Comparison of ENCODE assay signal across 8 mouse cellular contexts in the genomic region with DNA sequence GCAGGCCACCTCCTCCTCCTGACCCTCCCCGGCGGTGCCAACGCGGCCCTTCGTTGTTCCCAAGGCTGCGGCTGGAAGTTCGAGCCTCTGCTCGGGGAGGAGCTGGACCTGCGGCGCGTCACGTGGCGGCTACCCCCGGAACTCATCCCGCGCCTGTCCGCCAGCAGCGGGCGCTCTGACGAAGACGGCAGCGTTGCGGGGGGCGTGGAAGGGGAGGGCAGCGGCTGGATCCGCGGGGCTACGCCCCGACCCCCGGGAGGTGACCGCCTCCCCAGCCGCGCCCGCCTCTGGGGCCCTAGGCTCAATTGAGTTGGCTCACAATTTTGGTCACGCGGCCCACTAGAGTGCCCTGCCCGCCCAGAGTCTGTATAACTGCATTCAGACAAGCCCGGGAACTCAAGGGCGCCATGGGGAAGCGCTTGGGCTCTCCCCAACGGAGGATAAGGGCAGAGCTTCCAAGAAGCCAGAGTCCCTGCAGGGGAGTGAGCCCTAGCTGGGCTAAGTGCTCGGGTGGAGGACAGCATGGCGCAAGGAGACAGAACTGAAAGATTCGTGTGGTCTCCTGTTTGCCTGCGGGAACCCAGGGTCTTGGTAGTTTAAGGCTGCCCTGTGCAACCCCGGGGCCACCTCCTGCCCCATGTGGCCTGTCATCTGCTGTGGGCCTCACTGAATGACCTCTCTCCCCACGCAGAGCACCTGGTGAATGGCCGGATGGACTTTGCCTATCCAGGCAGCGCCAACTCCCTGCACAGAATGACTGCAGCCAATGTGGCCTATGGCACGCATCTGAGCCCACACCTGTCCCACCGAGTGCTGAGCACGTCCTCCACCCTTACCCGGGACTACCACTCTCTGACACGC. TPM values are rescaled to one million over a fixed set of nuclear protein-coding genes. Genes with fewer than 3 reads are reported as not detected.
DNase-seq lines count a peak whose midpoint lies in the region; ATAC-seq and TF ChIP-seq lines count a peak whose summit lies in the region.

No protein-coding gene starts in this region.

- H3K27me3 ChIP-seq in cerebellum, adult 2 months (ENCODE audit: control insufficient read depth, insufficient read depth, low read length): no peaks in the 10 kb centered on the region
- H3K27me3 ChIP-seq in intestine, embryonic 15.5 days (replicated peaks): 0 out of 2 replicates have a peak, but pooled peaks cover 2% of the 10 kb centered on the region
- no peaks in the 10 kb centered on the region for H3K27me3 ChIP-seq in midbrain, embryonic 16.5 days (ENCODE audit: control insufficient read depth, insufficient read depth, low read depth, low read length)

- no peak overlapping the region for H3K27ac ChIP-seq in cerebellum, adult 2 months (ENCODE audit: insufficient read depth, low read length)
- H3K27ac ChIP-seq in intestine, embryonic 15.5 days: peak overlapping the region; percentile 84
- peak overlapping the region; percentile 55; the same call in 1 of the 2 replicates for H3K27ac ChIP-seq in midbrain, embryonic 16.5 days (ENCODE audit: low read length)

- no peaks in the 10 kb centered on the region for H3K9me3 ChIP-seq in intestine, embryonic 15.5 days
- no peaks in the 10 kb centered on the region for H3K9me3 ChIP-seq in midbrain, embryonic 16.5 days (replicated peaks; ENCODE audit: control insufficient read depth, low read length, poor library complexity, severe bottlenecking)

- no peak for ATAC-seq in cerebellum, adult (ENCODE audit: insufficient number of reproducible peaks, low FRiP score, low TSS enrichment)
- peak; percentile 83 for ATAC-seq in intestine, embryonic 15.5 days
- ATAC-seq in midbrain, embryonic 16.5 days: 0 out of 2 replicates have a peak, but pooled peaks have one; percentile 26

- H3K4me2 ChIP-seq in intestine, embryonic 15.5 days (replicated peaks): peak overlapping the region; percentile 76
- peak overlapping the region; percentile 70 for H3K4me2 ChIP-seq in midbrain, embryonic 16.5 days (ENCODE audit: low read length)

- no peak for TF ChIP-seq POLR2A in cerebellum, adult 2 months (IDR thresholded peaks at IDR 0.05; ENCODE audit: borderline replicate concordance, insufficient read depth, low read length)

- peak; percentile 47 to 49 for DNase-seq in cerebellum, adult 2 months
- peak; percentile 63 for DNase-seq in embryo, embryonic 11.5 days (ENCODE audit: low read depth, low spot score)
- peak; percentile 80 to 86 for DNase-seq in gastrocnemius, postnatal 4 days (ENCODE audit: low spot score in 2 of 2)
- peak; percentile 89 for DNase-seq in liver
- peak; percentile 62 to 69 for DNase-seq in spleen, postnatal 36 days (ENCODE audit: low spot score in 2 of 2)

- peak overlapping the region; percentile 58 for H3K9ac ChIP-seq in intestine, embryonic 15.5 days
- peak overlapping the region; percentile 61 for H3K9ac ChIP-seq in midbrain, embryonic 16.5 days (ENCODE audit: low read depth, low read length)

- no peak overlapping the region for H3K4me3 ChIP-seq in cerebellum, adult 2 months (replicated peaks; ENCODE audit: insufficient read depth, low read depth, low read length)
- peak overlapping the region; percentile 37 for H3K4me3 ChIP-seq in intestine, embryonic 15.5 days (replicated peaks)
- peak overlapping the region; percentile 33 for H3K4me3 ChIP-seq in midbrain, embryonic 16.5 days (ENCODE audit: low read depth, low read length)

- WGBS in cerebellum, adult 2 months: 17% methylated on average over 54 of the region's 54 CpGs
- WGBS in intestine, embryonic 15.5 days: 4% methylated on average over 53 of the region's 54 CpGs
- 7% methylated on average over 54 of the region's 54 CpGs for WGBS in midbrain, embryonic 16.5 days

- TF ChIP-seq CTCF in cerebellum, adult 2 months (IDR thresholded peaks at IDR 0.05; ENCODE audit: borderline replicate concordance, insufficient read depth, low read depth, low read length): peak; percentile 16; the same call in 1 of the 2 replicates

- H3K36me3 ChIP-seq in intestine, embryonic 15.5 days: peaks cover 19% of the 10 kb centered on the region
- no peaks in the 10 kb centered on the region for H3K36me3 ChIP-seq in midbrain, embryonic 16.5 days (ENCODE audit: control insufficient read depth, insufficient read depth, low read length)

- H3K4me1 ChIP-seq in cerebellum, adult 2 months (ENCODE audit: control insufficient read depth, insufficient read depth, low read length): peaks cover 27% of the 10 kb centered on the region
- H3K4me1 ChIP-seq in intestine, embryonic 15.5 days (replicated peaks): peaks cover 29% of the 10 kb centered on the region
- H3K4me1 ChIP-seq in midbrain, embryonic 16.5 days (ENCODE audit: control insufficient read depth, insufficient read depth, low read length): peaks cover 15% of the 10 kb centered on the region

RNA-seq across cellular contexts. Expression of a gene that starts 7.4 kb away (rescaled TPM):
- 14.8 and 15.1 TPM in 2 replicates for polyA plus RNA-seq in cerebellum, adult 2 months (2012; rRNA removed)
- total RNA-seq in gastrocnemius, postnatal 4 days (2021): 10 to 100 TPM; 32.7 to 40.0 TPM
- polyA plus RNA-seq in intestine, embryonic 15.5 days (2015; fragmentation: Nextera tagmentation; extraction: Ambion mirVana): 274 and 302 TPM in 2 replicates
- polyA plus RNA-seq in midbrain, embryonic 16.5 days (2015; fragmentation: Nextera tagmentation; extraction: Ambion mirVana): 57.2 and 64.1 TPM in 2 replicates

RNA-seq across cellular contexts. Expression of a gene that starts 22.7 kb away (rescaled TPM):
- polyA plus RNA-seq in cerebellum, adult 2 months (2012; rRNA removed): 456 and 541 TPM in 2 replicates
- 100 to 1,000 TPM; 383 to 437 TPM for total RNA-seq in gastrocnemius, postnatal 4 days (2021)
- polyA plus RNA-seq in intestine, embryonic 15.5 days (2015; fragmentation: Nextera tagmentation; extraction: Ambion mirVana): 1,398 and 1,618 TPM in 2 replicates
- 2,051 and 2,173 TPM in 2 replicates for polyA plus RNA-seq in midbrain, embryonic 16.5 days (2015; fragmentation: Nextera tagmentation; extraction: Ambion mirVana)

RNA-seq across cellular contexts. Expression of a gene that starts 25.1 kb away (rescaled TPM):
- 48.1 and 49.1 TPM in 2 replicates for polyA plus RNA-seq in cerebellum, adult 2 months (2012; rRNA removed)
- 10 to 100 TPM; 25.9 to 26.0 TPM for total RNA-seq in gastrocnemius, postnatal 4 days (2021)
- polyA plus RNA-seq in intestine, embryonic 15.5 days (2015; fragmentation: Nextera tagmentation; extraction: Ambion mirVana): 25.7 and 27.4 TPM in 2 replicates
- 36.4 and 36.6 TPM in 2 replicates for polyA plus RNA-seq in midbrain, embryonic 16.5 days (2015; fragmentation: Nextera tagmentation; extraction: Ambion mirVana)

RNA-seq across cellular contexts. Expression of a gene that starts 30.6 kb away (rescaled TPM):
- polyA plus RNA-seq in cerebellum, adult 2 months (2012; rRNA removed): 21.6 and 28.6 TPM in 2 replicates
- total RNA-seq in gastrocnemius, postnatal 4 days (2021): 1 to 10 TPM; 5.1 to 6.2 TPM
- 7.9 and 10.0 TPM in 2 replicates for polyA plus RNA-seq in intestine, embryonic 15.5 days (2015; fragmentation: Nextera tagmentation; extraction: Ambion mirVana)
- polyA plus RNA-seq in midbrain, embryonic 16.5 days (2015; fragmentation: Nextera tagmentation; extraction: Ambion mirVana): 0.57 and 0.64 TPM in 2 replicates
